Mouse (Mus musculus): ENCODE measurements around the gene Sds. TPM values are rescaled to one million over a fixed set of nuclear protein-coding genes. Genes with fewer than 3 reads are reported as not detected.

Sds gene
- polyA plus RNA-seq, 1 experiment from 2014 or later = 0.32 TPM

GRCm38 (mm10) chr5:120471538-120471937 is 4.8 kb upstream of the Sds start:
- no peak for ATAC-seq

GRCm38 (mm10) chr5:120472770-120473169 is 3.6 kb upstream of the Sds start, which contains the start of gene Sdsl:
TSS of gene Sdsl (minus strand) at chr5:120472810.
- ATAC-seq = no peak

More at GRCm38 (mm10) chr5:120471538-120471937, 4.8 kb upstream of the Sds start:
- Histone ChIP-seq H3K36me3 (no peaks in the 10 kb centered on the region), H3K9me3 (no peaks in the 10 kb centered on the region), H3K9ac (replicated peaks) (no peak overlapping the region), H3K27ac (no peak overlapping the region), H3K4me1 (replicated peaks) (0 out of 2 replicates have a peak, but pooled peaks cover 3% of the 10 kb centered on the region), H3K4me2 (replicated peaks) (no peak overlapping the region), H3K4me3 (replicated peaks) (no peak overlapping the region), H3K27me3 (0 out of 2 replicates have a peak, but pooled peaks cover 1% of the 10 kb centered on the region)
- 65% methylated on average over 4 of the region's 4 CpGs for WGBS

GRCm38 (mm10) chr5:120473361-120473760 is 3.0 kb upstream of the Sds start:
- 93% methylated on average over 2 of the region's 2 CpGs for WGBS

More at GRCm38 (mm10) chr5:120472770-120473169, 3.6 kb upstream of the Sds start, which contains the start of gene Sdsl:
- Histone ChIP-seq H3K9me3 (no peaks in the 10 kb centered on the region), H3K4me2 (replicated peaks) (no peak within 1 kb of the TSS), H3K27ac (no peak within 1 kb of the TSS), H3K27me3 (0 out of 2 replicates have a peak, but pooled peaks cover 2% of the 10 kb centered on the region), H3K9ac (replicated peaks) (no peak within 1 kb of the TSS), H3K4me1 (replicated peaks) (no peaks in the 10 kb centered on the region), H3K4me3 (replicated peaks) (no peak within 1 kb of the TSS), H3K36me3 (no peaks in the 10 kb centered on the region)
- 81% methylated on average over 8 of the region's 8 CpGs for WGBS

GRCm38 (mm10) chr5:120475861-120476260 is 465 bp upstream of the Sds start:
- peaks cover 2% of the 10 kb centered on the region; the same call in 1 of the 2 replicates for H3K27me3 ChIP-seq
- no peak overlapping the region for H3K27ac ChIP-seq
- no peak overlapping the region for H3K4me3 ChIP-seq (replicated peaks)
- no peak overlapping the region for H3K9ac ChIP-seq (replicated peaks)
- H3K4me2 ChIP-seq (replicated peaks) = no peak overlapping the region
- ATAC-seq = peak; percentile 60; the same call in 1 of the 2 replicates
- H3K36me3 ChIP-seq = no peaks in the 10 kb centered on the region
- H3K4me1 ChIP-seq (replicated peaks) = no peaks in the 10 kb centered on the region; the same call in 1 of the 2 replicates
- no peaks in the 10 kb centered on the region for H3K9me3 ChIP-seq
- WGBS = 56% methylated on average over 8 of the region's 8 CpGs

More at GRCm38 (mm10) chr5:120473361-120473760, 3.0 kb upstream of the Sds start:
- H3K27ac ChIP-seq = no peak overlapping the region
- H3K36me3 ChIP-seq = no peaks in the 10 kb centered on the region
- 0 out of 2 replicates have a peak, but pooled peaks cover 2% of the 10 kb centered on the region for H3K27me3 ChIP-seq
- H3K9me3 ChIP-seq = no peaks in the 10 kb centered on the region
- H3K4me2 ChIP-seq (replicated peaks) = no peak overlapping the region
- no peak overlapping the region for H3K9ac ChIP-seq (replicated peaks)
- H3K4me1 ChIP-seq (replicated peaks) = no peaks in the 10 kb centered on the region
- no peak for ATAC-seq
- H3K4me3 ChIP-seq (replicated peaks) = no peak overlapping the region

- no peaks in the 10 kb centered on the region for H3K36me3 ChIP-seq
- no peak overlapping the region for H3K27ac ChIP-seq
- H3K4me1 ChIP-seq (replicated peaks) = peaks cover 5% of the 10 kb centered on the region; the same call in 1 of the 2 replicates
- WGBS = 87% methylated on average over 5 of the region's 5 CpGs
- peaks cover 2% of the 10 kb centered on the region; the same call in 1 of the 2 replicates for H3K27me3 ChIP-seq
- no peak overlapping the region for H3K9ac ChIP-seq (replicated peaks)
- ATAC-seq = no peak
- no peaks in the 10 kb centered on the region for H3K9me3 ChIP-seq
- H3K4me3 ChIP-seq (replicated peaks) = no peak overlapping the region
- no peak overlapping the region for H3K4me2 ChIP-seq (replicated peaks)
These were observed 1.7 kb downstream of the Sds start for GRCm38 (mm10) chr5:120477993-120478392.

GRCm38 (mm10) chr5:120479538-120479937 is 3.2 kb downstream of the Sds start:
- ATAC-seq = no peak
- Histone ChIP-seq H3K9me3 (no peaks in the 10 kb centered on the region), H3K27me3 (peaks cover 2% of the 10 kb centered on the region; the same call in 1 of the 2 replicates), H3K36me3 (peaks cover 13% of the 10 kb centered on the region), H3K27ac (no peak overlapping the region), H3K4me2 (replicated peaks) (no peak overlapping the region), H3K9ac (replicated peaks) (no peak overlapping the region), H3K4me3 (replicated peaks) (no peak overlapping the region), H3K4me1 (replicated peaks) (peaks cover 5% of the 10 kb centered on the region; the same call in 1 of the 2 replicates)
- 76% methylated on average over 4 of the region's 4 CpGs for WGBS

- Histone ChIP-seq H3K4me1 (replicated peaks) (peaks cover 5% of the 10 kb centered on the region; the same call in 1 of the 2 replicates), H3K4me2 (replicated peaks) (no peak overlapping the region)
These were observed 4.9 kb downstream of the Sds start for GRCm38 (mm10) chr5:120481205-120481604.

GRCm38 (mm10) chr5:120483399-120483798 is 7.1 kb downstream of the Sds start:
- Histone ChIP-seq H3K4me1 (replicated peaks) (peaks cover 5% of the 10 kb centered on the region; the same call in 1 of the 2 replicates), H3K36me3 (peaks cover 51% of the 10 kb centered on the region), H3K27ac (0 out of 2 replicates have a peak overlapping the region, but pooled peaks have one; percentile 2), H3K9me3 (no peaks in the 10 kb centered on the region), H3K27me3 (no peaks in the 10 kb centered on the region; the same call in 1 of the 2 replicates), H3K4me3 (replicated peaks) (no peak overlapping the region), H3K9ac (replicated peaks) (no peak overlapping the region), H3K4me2 (replicated peaks) (no peak overlapping the region)
- 88% methylated on average over 19 of the region's 19 CpGs for WGBS
- ATAC-seq = no peak

More at GRCm38 (mm10) chr5:120481205-120481604, 4.9 kb downstream of the Sds start:
- Histone ChIP-seq H3K27ac (no peak overlapping the region), H3K36me3 (peaks cover 29% of the 10 kb centered on the region), H3K4me3 (replicated peaks) (no peak overlapping the region), H3K9ac (replicated peaks) (no peak overlapping the region), H3K9me3 (no peaks in the 10 kb centered on the region), H3K27me3 (peaks cover 2% of the 10 kb centered on the region; the same call in 1 of the 2 replicates)
- no peak for ATAC-seq
- WGBS = 66% methylated on average over 9 of the region's 9 CpGs

- no peak overlapping the region for H3K4me2 ChIP-seq (replicated peaks)
- WGBS = 88% methylated on average over 8 of the region's 8 CpGs
- no peaks in the 10 kb centered on the region for H3K4me1 ChIP-seq (replicated peaks)
- no peak overlapping the region for H3K4me3 ChIP-seq (replicated peaks)
- no peak for ATAC-seq
- no peak overlapping the region for H3K9ac ChIP-seq (replicated peaks)
- no peaks in the 10 kb centered on the region for H3K27me3 ChIP-seq
- peaks cover 69% of the 10 kb centered on the region for H3K36me3 ChIP-seq
- H3K27ac ChIP-seq = no peak overlapping the region
- H3K9me3 ChIP-seq = no peaks in the 10 kb centered on the region
These were observed 11.5 kb downstream of the Sds start for GRCm38 (mm10) chr5:120487844-120488243.

GRCm38 (mm10) chr5:120490679-120491192 is 14.4 kb downstream of the Sds start:
- H3K27ac ChIP-seq = 0 out of 2 replicates have a peak overlapping the region, but pooled peaks have one; percentile 10
- H3K9ac ChIP-seq (replicated peaks) = no peak overlapping the region
- H3K36me3 ChIP-seq = peaks cover 55% of the 10 kb centered on the region
- no peak overlapping the region for H3K4me2 ChIP-seq (replicated peaks)
- WGBS = 82% methylated on average over 8 of the region's 8 CpGs
- no peaks in the 10 kb centered on the region for H3K9me3 ChIP-seq
- no peak for ATAC-seq
- H3K4me1 ChIP-seq (replicated peaks) = peaks cover 7% of the 10 kb centered on the region; the same call in 1 of the 2 replicates
- H3K4me3 ChIP-seq (replicated peaks) = no peak overlapping the region
- H3K27me3 ChIP-seq = no peaks in the 10 kb centered on the region

- no peak for ATAC-seq
- peaks cover 7% of the 10 kb centered on the region; the same call in 1 of the 2 replicates for H3K4me1 ChIP-seq (replicated peaks)
- H3K9me3 ChIP-seq = no peaks in the 10 kb centered on the region
- no peak overlapping the region for H3K9ac ChIP-seq (replicated peaks)
- WGBS = 68% methylated on average over 11 of the region's 11 CpGs
- H3K4me3 ChIP-seq (replicated peaks) = no peak overlapping the region
- H3K4me2 ChIP-seq (replicated peaks) = no peak overlapping the region
- no peaks in the 10 kb centered on the region for H3K27me3 ChIP-seq
- H3K36me3 ChIP-seq = peaks cover 41% of the 10 kb centered on the region
- no peak overlapping the region for H3K27ac ChIP-seq
These were observed 16.1 kb downstream of the Sds start for GRCm38 (mm10) chr5:120492437-120492836.

- Histone ChIP-seq H3K9me3 (no peaks in the 10 kb centered on the region), H3K27me3 (no peaks in the 10 kb centered on the region), H3K4me2 (replicated peaks) (no peak overlapping the region), H3K36me3 (peaks cover 35% of the 10 kb centered on the region), H3K9ac (replicated peaks) (no peak overlapping the region), H3K4me3 (replicated peaks) (no peak overlapping the region), H3K27ac (no peak overlapping the region), H3K4me1 (replicated peaks) (peaks cover 7% of the 10 kb centered on the region; the same call in 1 of the 2 replicates)
- ATAC-seq = no peak
- WGBS = 87% methylated on average over 6 of the region's 6 CpGs
These were observed 17.1 kb downstream of the Sds start for GRCm38 (mm10) chr5:120493440-120493839.

All from midbrain, embryonic 13.5 days (tissue).